In the genomic region with DNA sequence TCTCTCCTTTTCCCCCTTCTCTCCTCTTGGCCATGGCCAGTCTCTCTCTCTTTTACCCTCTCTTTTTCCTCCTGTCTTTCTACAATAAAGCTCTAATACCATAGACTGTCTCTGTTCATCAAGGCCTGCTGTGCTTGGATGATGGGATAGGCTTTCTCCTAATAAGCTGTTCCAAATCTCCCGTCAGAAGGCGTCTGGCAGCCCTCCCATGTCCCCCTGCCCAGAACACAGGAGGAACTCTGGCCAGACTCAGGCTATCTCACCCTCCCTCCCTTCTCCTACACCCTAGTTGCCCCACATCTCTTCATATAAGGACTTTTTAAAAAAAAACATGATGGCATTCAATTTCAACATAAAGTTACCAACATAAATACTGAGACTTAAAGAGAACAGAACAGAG, we compare ENCODE assay signal across 11 mouse cellular contexts.
"Had no signal": no experiment of that assay in that cellular context is flagged by ENCODE, and none has a peak within 500 bp of the region (broad histone marks: within the 10 kb centered on the region; RNA-seq: fewer than 3 reads in every experiment).

No protein-coding gene starts in this region.

- DNase-seq: liver; liver, embryonic 13.5 days; liver, postnatal 0 days; lung, adult 18-20 months; lung, adult 2 months; lung, embryonic 14.5 days; lung, postnatal 10 days; lung, postnatal 14 days; lung, postnatal 36 days; lung, postnatal 4 days; midbrain, embryonic 14.5 days had no signal
